Mouse (Mus musculus): Measurements from ENCODE around the gene Grb2.

Grb2 gene

DNA sequence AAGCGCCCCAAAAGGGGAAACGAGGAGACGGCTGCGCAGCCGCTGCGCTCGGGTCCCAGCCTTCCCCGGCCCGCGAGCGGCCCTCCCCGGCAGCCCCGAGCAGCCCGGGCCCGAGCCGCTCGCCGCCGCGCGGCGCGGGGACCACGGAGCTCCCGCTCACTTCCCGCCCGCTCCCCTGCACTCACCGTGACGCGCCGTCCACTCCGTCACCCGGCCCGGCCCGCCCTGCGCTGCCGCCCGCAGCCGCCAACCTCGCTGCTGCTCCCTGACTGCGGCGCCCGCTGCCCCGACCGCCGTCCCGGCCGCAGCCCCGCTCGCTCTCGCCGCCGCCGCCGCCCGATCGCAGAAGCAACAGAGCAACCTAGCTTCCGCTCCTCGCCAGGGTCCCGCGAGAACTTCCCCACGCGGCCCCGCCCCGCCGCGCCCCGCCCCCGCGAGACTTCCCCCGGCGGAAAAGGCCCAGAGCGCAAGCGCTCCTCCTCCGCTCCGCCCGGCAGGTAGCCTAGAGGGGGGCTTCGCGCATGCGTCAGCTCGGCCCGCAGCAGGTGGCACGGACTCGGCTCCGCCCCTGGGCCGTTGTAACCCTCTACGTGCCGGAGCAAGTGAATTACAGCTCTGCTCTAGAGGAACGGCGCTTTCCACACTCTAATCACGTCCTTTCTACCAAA, at the start of gene Grb2:
Gene Grb2, minus strand, starts transcription at position 389 of the 668 bp plus-strand sequence.
- peak; percentile 96 for DNase-seq (ENCODE audit: low read depth, low spot score)

- no peak for DNase-seq (ENCODE audit: low read depth, low spot score)
Observed at GRCm38 (mm10) chr11:115753485-115753884, 45.1 kb upstream of the Grb2 start.

DNA sequence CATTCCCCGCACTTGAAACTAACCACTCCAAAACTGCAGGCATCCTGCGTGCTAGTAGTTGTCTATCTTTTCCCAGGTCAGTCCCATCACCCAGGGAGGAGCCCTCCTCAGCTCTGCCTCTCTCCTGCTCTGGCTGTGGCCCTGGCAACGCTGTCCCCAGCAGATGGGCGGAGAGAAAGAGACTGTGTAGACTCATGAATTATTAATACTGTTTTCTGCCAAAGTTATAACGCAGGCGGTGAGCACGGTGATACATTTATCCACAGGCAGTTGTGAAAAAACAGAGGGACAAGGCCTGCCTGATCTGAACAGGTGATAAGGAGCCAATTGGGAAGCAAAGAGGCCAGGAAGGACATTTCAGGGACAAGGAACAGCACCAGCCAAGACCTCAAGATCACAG, 44.3 kb upstream of the Grb2 start:
- DNase-seq (ENCODE audit: low read depth, low spot score): no peak

- no peak for DNase-seq (ENCODE audit: low read depth, low spot score)
Observed at GRCm38 (mm10) chr11:115751725-115752124, 43.3 kb upstream of the Grb2 start.

DNA sequence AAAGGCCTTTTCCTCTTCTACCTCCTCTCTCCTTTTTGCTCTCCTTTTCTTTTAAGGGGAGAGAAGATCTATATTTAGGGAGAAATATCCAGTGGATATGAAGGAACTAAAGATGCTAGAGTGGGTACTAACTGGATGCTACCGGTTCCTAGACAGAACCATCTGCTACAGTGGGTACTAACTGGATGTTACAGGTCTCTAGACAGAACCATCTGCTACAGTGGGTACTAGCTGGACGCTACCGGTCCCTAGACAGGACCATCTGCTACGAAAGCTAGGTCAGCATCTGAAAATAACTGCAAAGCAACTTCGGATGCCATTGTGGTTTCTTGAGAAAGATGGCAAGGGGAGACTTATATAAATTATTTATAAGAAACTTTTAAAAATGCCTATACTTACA, 41.4 kb upstream of the Grb2 start:
- no peak for DNase-seq (ENCODE audit: low read depth, low spot score)

- DNase-seq (ENCODE audit: low read depth, low spot score): peak; percentile 56
Observed at GRCm38 (mm10) chr11:115747351-115747750, 39.0 kb upstream of the Grb2 start.

GRCm38 (mm10) chr11:115746762-115747161, 38.4 kb upstream of the Grb2 start:
- peak; percentile 57 for DNase-seq (ENCODE audit: low read depth, low spot score)

DNA sequence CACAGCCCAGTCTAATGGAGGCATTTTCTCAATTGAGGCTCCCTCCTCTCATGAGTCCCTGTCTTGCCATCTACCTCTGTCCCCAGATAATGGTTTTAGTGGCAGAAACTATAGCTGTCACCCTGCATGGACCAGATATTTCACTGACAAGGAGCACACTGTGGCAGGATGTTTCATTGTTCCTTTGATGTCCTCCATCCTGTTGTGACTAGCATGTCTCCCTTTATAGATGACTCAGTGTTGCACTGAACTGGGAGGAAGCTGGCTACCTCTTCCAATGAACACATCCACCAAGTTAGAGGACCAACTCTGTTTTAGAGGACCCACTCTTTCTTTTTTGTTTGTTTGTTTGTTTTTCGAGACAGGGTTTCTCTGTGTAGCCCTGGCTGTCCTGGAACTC, 37.7 kb upstream of the Grb2 start:
- no peak for DNase-seq (ENCODE audit: low read depth, low spot score)

GRCm38 (mm10) chr11:115744385-115744784, 36.0 kb upstream of the Grb2 start:
- no peak for DNase-seq (ENCODE audit: low read depth, low spot score)

- DNase-seq (ENCODE audit: low read depth, low spot score): no peak
Observed at GRCm38 (mm10) chr11:115742926-115743325, 34.5 kb upstream of the Grb2 start.

GRCm38 (mm10) chr11:115741070-115741469, 32.7 kb upstream of the Grb2 start:
- DNase-seq (ENCODE audit: low read depth, low spot score): no peak

GRCm38 (mm10) chr11:115738275-115738885, 30.0 kb upstream of the Grb2 start:
- peak; percentile 24 for DNase-seq (ENCODE audit: low read depth, low spot score)

GRCm38 (mm10) chr11:115737608-115738208, 29.3 kb upstream of the Grb2 start:
- no peak for DNase-seq (ENCODE audit: low read depth, low spot score)

DNA sequence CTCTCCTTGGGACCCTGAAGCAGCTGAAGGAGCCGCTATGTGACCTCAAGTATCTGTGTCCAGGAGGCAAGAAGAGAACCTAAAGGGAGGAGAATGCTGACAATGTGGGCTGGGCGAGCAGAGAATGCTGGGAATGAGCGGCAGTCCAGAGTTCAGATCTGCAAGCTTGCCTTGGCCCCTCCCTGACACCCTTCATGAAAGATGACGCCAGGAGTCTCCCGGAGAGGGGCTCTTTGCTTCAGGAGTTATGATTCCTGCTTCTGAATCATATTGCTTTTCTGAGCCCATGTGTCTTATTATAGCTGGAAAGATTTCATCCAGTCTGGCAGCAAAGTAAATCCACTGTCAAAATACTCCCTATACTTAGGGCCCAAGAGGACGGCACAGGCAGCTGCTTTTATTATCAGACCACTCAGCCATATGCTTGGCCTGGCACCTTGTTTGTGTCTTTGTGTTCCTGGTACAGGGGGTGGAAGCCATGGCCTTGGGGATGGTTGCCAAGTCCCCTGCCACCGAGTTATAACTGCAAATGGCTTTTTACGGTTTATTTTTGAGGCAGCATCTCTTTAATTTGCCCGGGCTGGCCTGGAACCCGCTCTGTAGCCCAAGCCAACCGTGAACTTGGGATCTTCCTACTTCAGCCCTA, 25.8 kb upstream of the Grb2 start:
- DNase-seq (ENCODE audit: low read depth, low spot score): peak; percentile 90

GRCm38 (mm10) chr11:115723231-115723630, 14.8 kb upstream of the Grb2 start:
- DNase-seq (ENCODE audit: low read depth, low spot score): no peak

- peak; percentile 75 for DNase-seq (ENCODE audit: low read depth, low spot score)
Observed at GRCm38 (mm10) chr11:115722638-115723037, 14.2 kb upstream of the Grb2 start.

- DNase-seq (ENCODE audit: low read depth, low spot score): peak; percentile 63
Observed at GRCm38 (mm10) chr11:115717660-115718390, 9.4 kb upstream of the Grb2 start.

- no peak for DNase-seq (ENCODE audit: low read depth, low spot score)
Observed at GRCm38 (mm10) chr11:115716410-115717338, 8.3 kb upstream of the Grb2 start.

GRCm38 (mm10) chr11:115714491-115714890, 6.1 kb upstream of the Grb2 start:
- peak; percentile 75 for DNase-seq (ENCODE audit: low read depth, low spot score)

- no peak for DNase-seq (ENCODE audit: low read depth, low spot score)
Observed at GRCm38 (mm10) chr11:115713447-115713846, 5.0 kb upstream of the Grb2 start.

All from R1 (cell line).